Mouse (Mus musculus) limb, embryonic 14.5 days (tissue): ENCODE data around the gene Slc4a5. TPM values are rescaled to one million over a fixed set of nuclear protein-coding genes. Genes with fewer than 3 reads are reported as not detected.

Experiments used
- ATAC-seq: fragments of 200-750 bp; cut with Nextera tagmentation; 2 replicates; pipeline ENCODE4 v1.8.0; 2017; ENCODE audit warnings: low read depth, moderate number of reproducible peaks, moderate TSS enrichment; ENCODE audit not compliant: low FRiP score
- DNase-seq: peaks from one replicate; pipeline ENCODE4 v3.0.0-alpha.2; 2015; ENCODE audit warnings: low spot score
- H3K27ac ChIP-seq: fragments of 300-500 bp; sonication (generic); replicated peaks from 2 replicates; pipeline ENCODE4 v1.5.1; 2014; ENCODE audit warnings: low read depth, mild to moderate bottlenecking, low read length, moderate library complexity, mixed read lengths
- H3K27me3 ChIP-seq: fragments of 300-500 bp; sonication (generic); 2 replicates; pipeline ENCODE4 v1.6.1; 2014; ENCODE audit warnings: low read length, mixed read lengths; ENCODE audit not compliant: control insufficient read depth, insufficient read depth
- H3K36me3 ChIP-seq: fragments of 300-500 bp; sonication (generic); 2 replicates; pipeline ENCODE4 v1.6.1; 2014; ENCODE audit warnings: mild to moderate bottlenecking, low read length, moderate library complexity, mixed read lengths; ENCODE audit not compliant: control insufficient read depth, insufficient read depth
- H3K4me1 ChIP-seq: fragments of 300-500 bp; sonication (generic); 2 replicates; pipeline ENCODE4 v1.6.1; 2014; ENCODE audit warnings: antibody characterized with exemption, low read length, mixed read lengths; ENCODE audit not compliant: control insufficient read depth, insufficient read depth
- H3K4me2 ChIP-seq: fragments of 300-500 bp; sonication (generic); replicated peaks from 2 replicates; pipeline ENCODE4 v1.6.1; 2014; ENCODE audit warnings: low read depth, mild to moderate bottlenecking, low read length, moderate library complexity; ENCODE audit not compliant: severe bottlenecking
- H3K4me3 ChIP-seq: fragments of 300-500 bp; sonication (generic); replicated peaks from 2 replicates; pipeline ENCODE4 v1.5.1; 2014; ENCODE audit warnings: low read length
- H3K9ac ChIP-seq: fragments of 300-500 bp; sonication (generic); 2 replicates; pipeline ENCODE4 v1.6.1; 2014; ENCODE audit warnings: mild to moderate bottlenecking, low read depth, low read length, moderate library complexity; ENCODE audit not compliant: severe bottlenecking
- H3K9me3 ChIP-seq: fragments of 300-500 bp; sonication (generic); 2 replicates; pipeline ENCODE4 v1.6.1; 2016; ENCODE audit warnings: low read length; ENCODE audit not compliant: control insufficient read depth
- POLR2A ChIP-seq: fragments of 200-500 bp; IDR thresholded peaks from 2 replicates; pipeline ENCODE4 v1.8.0; 2012; ENCODE audit warnings: inconsistent platforms, mild to moderate bottlenecking, moderate library complexity, borderline replicate concordance; ENCODE audit not compliant: insufficient read depth, insufficient read length; ENCODE audit errors: extremely low read depth
- WGBS: fragments of 180-500 bp; shearing (Covaris S2); extraction: QIAGEN DNeasy Blood & Tissue Kit; methylation state at CpG from one replicate; pipeline ENCODE4 v1.1.7; 2014; 5-methylcytosine and 5-hydroxymethylcytosine counted together
- polyA plus RNA-seq, 2 experiments: library from polyadenylated mRNA; depleted of rRNA in 1 of 2; stranded (reverse) in 1 of 2; unstranded in 1 of 2; fragments of >200 nt; fragmentation: Nextera tagmentation in 1 of 2; extraction: Ambion mirVana in 1 of 2; gene quantifications; 2 replicates each; pipeline versions ENCODE4 v1.2.1 to v1.2.3; 2012 to 2014

Slc4a5 gene
- polyA plus RNA-seq, 2 experiments = 0.13 to 0.25 TPM

GRCm38 (mm10) chr6:83351490-83352160 lies 132.0 kb downstream of the Slc4a5 start:
- H3K4me2 ChIP-seq = no peak overlapping the region
- H3K9me3 ChIP-seq = no peaks in the 10 kb centered on the region
- H3K27ac ChIP-seq = no peak overlapping the region
- H3K27me3 ChIP-seq = no peaks in the 10 kb centered on the region
- H3K4me1 ChIP-seq = peaks cover 5% of the 10 kb centered on the region; the same call in 1 of the 2 replicates
- ATAC-seq (no peak), DNase-seq (no peak)
- 80% methylated on average over 7 of the region's 7 CpGs for WGBS
- H3K9ac ChIP-seq = no peak overlapping the region
- no peak overlapping the region for H3K4me3 ChIP-seq
- no peak for TF ChIP-seq POLR2A
- peaks cover 20% of the 10 kb centered on the region for H3K36me3 ChIP-seq

GRCm38 (mm10) chr6:83352666-83353410 lies 133.2 kb downstream of the Slc4a5 start:
- ATAC-seq (no peak), DNase-seq (no peak)
- WGBS = 90% methylated on average over 24 of the region's 24 CpGs
- Histone ChIP-seq H3K27me3 (no peaks in the 10 kb centered on the region), H3K36me3 (peaks cover 31% of the 10 kb centered on the region), H3K9me3 (no peaks in the 10 kb centered on the region), H3K4me2 (no peak overlapping the region), H3K4me1 (peaks cover 5% of the 10 kb centered on the region; the same call in 1 of the 2 replicates), H3K9ac (no peak overlapping the region), H3K4me3 (no peak overlapping the region), H3K27ac (no peak overlapping the region)
- TF ChIP-seq POLR2A = no peak

Other genes starting within 250 kb of the Slc4a5 start
- 17.1 and 17.4 TPM in 2 replicates for gene Dok1, start 186.4 kb upstream of the Slc4a5 start, polyA plus RNA-seq (2012; rRNA removed)
- 9.6 and 11.4 TPM in 2 replicates for gene Dok1, start 186.4 kb upstream of the Slc4a5 start, polyA plus RNA-seq (2014; fragmentation: Nextera tagmentation; extraction: Ambion mirVana)
- gene Loxl3, start 185.7 kb upstream of the Slc4a5 start, polyA plus RNA-seq (2012; rRNA removed) = 55.6 and 58.6 TPM in 2 replicates
- gene Loxl3, start 185.7 kb upstream of the Slc4a5 start, polyA plus RNA-seq (2014; fragmentation: Nextera tagmentation; extraction: Ambion mirVana) = 24.1 and 26.0 TPM in 2 replicates
- 331 and 427 TPM in 2 replicates for gene Aup1, start 165.3 kb upstream of the Slc4a5 start, polyA plus RNA-seq (2012; rRNA removed)
- 131 and 136 TPM in 2 replicates for gene Aup1, start 165.3 kb upstream of the Slc4a5 start, polyA plus RNA-seq (2014; fragmentation: Nextera tagmentation; extraction: Ambion mirVana)
- gene Htra2, start 164.6 kb upstream of the Slc4a5 start, polyA plus RNA-seq (2012; rRNA removed) = 99.8 and 116 TPM in 2 replicates
- gene Htra2, start 164.6 kb upstream of the Slc4a5 start, polyA plus RNA-seq (2014; fragmentation: Nextera tagmentation; extraction: Ambion mirVana) = 47.0 and 48.4 TPM in 2 replicates
- 1.9 and 2.5 TPM in 2 replicates for gene Dqx1, start 162.0 kb upstream of the Slc4a5 start, polyA plus RNA-seq (2012; rRNA removed)
- 0.35 and 0.37 TPM in 2 replicates for gene Dqx1, start 162.0 kb upstream of the Slc4a5 start, polyA plus RNA-seq (2014; fragmentation: Nextera tagmentation; extraction: Ambion mirVana)
- gene Tlx2, start 149.5 kb upstream of the Slc4a5 start, polyA plus RNA-seq (2012; rRNA removed) = 0.08 TPM in 1 of 2 replicates, not detected in the other
- gene Tlx2, start 149.5 kb upstream of the Slc4a5 start, polyA plus RNA-seq (2014; fragmentation: Nextera tagmentation; extraction: Ambion mirVana) = not detected in 2 replicates
- gene Pcgf1, start 142.0 kb upstream of the Slc4a5 start, polyA plus RNA-seq (2012; rRNA removed) = 41.8 and 49.8 TPM in 2 replicates
- gene Pcgf1, start 142.0 kb upstream of the Slc4a5 start, polyA plus RNA-seq (2014; fragmentation: Nextera tagmentation; extraction: Ambion mirVana) = 28.2 and 35.5 TPM in 2 replicates
- gene Lbx2, start 133.5 kb upstream of the Slc4a5 start, polyA plus RNA-seq (2012; rRNA removed) = 0.54 and 1.2 TPM in 2 replicates
- 0.52 and 0.87 TPM in 2 replicates for gene Lbx2, start 133.5 kb upstream of the Slc4a5 start, polyA plus RNA-seq (2014; fragmentation: Nextera tagmentation; extraction: Ambion mirVana)
- gene Ccdc142, start 118.2 kb upstream of the Slc4a5 start, polyA plus RNA-seq (2012; rRNA removed) = 5.2 and 8.7 TPM in 2 replicates
- 2.7 and 3.0 TPM in 2 replicates for gene Ccdc142, start 118.2 kb upstream of the Slc4a5 start, polyA plus RNA-seq (2014; fragmentation: Nextera tagmentation; extraction: Ambion mirVana)
- gene Gm42688, start 118.2 kb upstream of the Slc4a5 start, polyA plus RNA-seq (2012; rRNA removed) = 7.0 and 7.7 TPM in 2 replicates
- gene Gm42688, start 118.2 kb upstream of the Slc4a5 start, polyA plus RNA-seq (2014; fragmentation: Nextera tagmentation; extraction: Ambion mirVana) = 2.5 and 4.5 TPM in 2 replicates
- 101 and 112 TPM in 2 replicates for gene Mrpl53, start 110.8 kb upstream of the Slc4a5 start, polyA plus RNA-seq (2012; rRNA removed)
- gene Mrpl53, start 110.8 kb upstream of the Slc4a5 start, polyA plus RNA-seq (2014; fragmentation: Nextera tagmentation; extraction: Ambion mirVana) = 124 and 125 TPM in 2 replicates
- gene Mogs, start 104.3 kb upstream of the Slc4a5 start, polyA plus RNA-seq (2012; rRNA removed) = 95.2 and 116 TPM in 2 replicates
- gene Mogs, start 104.3 kb upstream of the Slc4a5 start, polyA plus RNA-seq (2014; fragmentation: Nextera tagmentation; extraction: Ambion mirVana) = 47.1 and 50.9 TPM in 2 replicates
- 191 and 267 TPM in 2 replicates for gene Wbp1, start 98.3 kb upstream of the Slc4a5 start, polyA plus RNA-seq (2012; rRNA removed)
- 83.0 and 104 TPM in 2 replicates for gene Wbp1, start 98.3 kb upstream of the Slc4a5 start, polyA plus RNA-seq (2014; fragmentation: Nextera tagmentation; extraction: Ambion mirVana)
- 35.9 and 36.8 TPM in 2 replicates for gene Ino80b, start 94.4 kb upstream of the Slc4a5 start, polyA plus RNA-seq (2012; rRNA removed)
- 14.7 and 14.9 TPM in 2 replicates for gene Ino80b, start 94.4 kb upstream of the Slc4a5 start, polyA plus RNA-seq (2014; fragmentation: Nextera tagmentation; extraction: Ambion mirVana)
- 151 and 218 TPM in 2 replicates for gene Rtkn, start 84.4 kb upstream of the Slc4a5 start, polyA plus RNA-seq (2012; rRNA removed)
- 40.7 and 46.2 TPM in 2 replicates for gene Rtkn, start 84.4 kb upstream of the Slc4a5 start, polyA plus RNA-seq (2014; fragmentation: Nextera tagmentation; extraction: Ambion mirVana)
- gene Wdr54, start 63.4 kb upstream of the Slc4a5 start, polyA plus RNA-seq (2012; rRNA removed) = 13.1 and 17.9 TPM in 2 replicates
- gene Wdr54, start 63.4 kb upstream of the Slc4a5 start, polyA plus RNA-seq (2014; fragmentation: Nextera tagmentation; extraction: Ambion mirVana) = 5.5 and 7.3 TPM in 2 replicates
- gene 1700003E16Rik, start 63.4 kb upstream of the Slc4a5 start, polyA plus RNA-seq (2012; rRNA removed) = 0.21 and 0.26 TPM in 2 replicates
- gene 1700003E16Rik, start 63.4 kb upstream of the Slc4a5 start, polyA plus RNA-seq (2014; fragmentation: Nextera tagmentation; extraction: Ambion mirVana) = 1.7 and 1.9 TPM in 2 replicates
- gene Dctn1, start 53.9 kb upstream of the Slc4a5 start, polyA plus RNA-seq (2012; rRNA removed) = 128 and 140 TPM in 2 replicates
- 82.0 and 89.0 TPM in 2 replicates for gene Dctn1, start 53.9 kb upstream of the Slc4a5 start, polyA plus RNA-seq (2014; fragmentation: Nextera tagmentation; extraction: Ambion mirVana)
- 26.3 and 27.3 TPM in 2 replicates for gene Mthfd2, start 106.1 kb downstream of the Slc4a5 start, polyA plus RNA-seq (2012; rRNA removed)
- gene Mthfd2, start 106.1 kb downstream of the Slc4a5 start, polyA plus RNA-seq (2014; fragmentation: Nextera tagmentation; extraction: Ambion mirVana) = 35.3 and 38.5 TPM in 2 replicates
- gene Mob1a, start 106.2 kb downstream of the Slc4a5 start, polyA plus RNA-seq (2012; rRNA removed) = 50.4 and 52.3 TPM in 2 replicates
- 75.8 and 77.9 TPM in 2 replicates for gene Mob1a, start 106.2 kb downstream of the Slc4a5 start, polyA plus RNA-seq (2014; fragmentation: Nextera tagmentation; extraction: Ambion mirVana)
- gene Bola3, start 129.3 kb downstream of the Slc4a5 start, polyA plus RNA-seq (2012; rRNA removed) = 26.7 and 55.1 TPM in 2 replicates
- 116 and 129 TPM in 2 replicates for gene Bola3, start 129.3 kb downstream of the Slc4a5 start, polyA plus RNA-seq (2014; fragmentation: Nextera tagmentation; extraction: Ambion mirVana)
- gene Tet3, start 239.3 kb downstream of the Slc4a5 start, polyA plus RNA-seq (2012; rRNA removed) = 21.1 and 24.9 TPM in 2 replicates
- 44.3 and 49.0 TPM in 2 replicates for gene Tet3, start 239.3 kb downstream of the Slc4a5 start, polyA plus RNA-seq (2014; fragmentation: Nextera tagmentation; extraction: Ambion mirVana)